Mouse (Mus musculus) thymus, adult 2 months (tissue): ENCODE measurements around the gene Fads6.

ENCODE experiments used
- CTCF ChIP-seq: fragments of 200-500 bp; IDR thresholded peaks from 2 replicates; pipeline ENCODE4 v1.5.1; 2012; ENCODE audit warnings: mild to moderate bottlenecking, control low read depth, low read length, moderate library complexity, borderline replicate concordance; ENCODE audit not compliant: control insufficient read depth, poor library complexity, insufficient read depth; ENCODE audit errors: extremely low read depth
- POLR2A ChIP-seq: fragments of 200-500 bp; IDR thresholded peaks from 2 replicates; pipeline ENCODE4 v1.6.1; 2012; ENCODE audit warnings: mild to moderate bottlenecking, low read length, control low read depth, moderate library complexity; ENCODE audit not compliant: control insufficient read depth, poor library complexity, insufficient read depth; ENCODE audit errors: extremely low read depth

- TF ChIP-seq CTCF (no peak), POLR2A (no peak)
These were observed 34.5 kb downstream of the Fads6 start for GRCm38 (mm10) chr11:115262954-115263353.
